Mouse (Mus musculus) adrenal gland, postnatal 36 days (tissue): Measurements from ENCODE around the gene Cyp3a41b. TPM values are rescaled to one million over a fixed set of nuclear protein-coding genes. Genes with fewer than 3 reads are reported as not detected.
"Not testable (repeated sequence)": the region's sequence is repeated elsewhere in the genome, so short reads cannot be mapped to it uniquely, and the experiment has no call there.

Experiments used
- DNase-seq, 2 experiments: peaks; one replicate each; pipeline ENCODE4 v3.0.0; 2021; ENCODE audit warnings: mixed read lengths in 1 of 2
- long read RNA-seq, 2 experiments: library from polyadenylated mRNA; stranded (forward); transcript quantifications; one replicate each; pipeline ENCODE4 v2.0.0; 2021; ENCODE audit warnings: borderline sequencing depth in 2 of 2
- total RNA-seq, 2 experiments: library from RNA; stranded (reverse); gene quantifications; 2 replicates each; pipeline ENCODE4 v1.2.3; 2021

The Cyp3a41b gene
- not detected for total RNA-seq
- long read RNA-seq, experiment 1, result 0 reads
- long read RNA-seq, experiment 2, result 0 reads

- not testable (repeated sequence) for DNase-seq
These were observed at the start of gene Cyp3a41b for GRCm38 (mm10) chr5:145584630-145585029. TSS of gene Cyp3a41b (minus strand) at chr5:145584730.

DNA sequence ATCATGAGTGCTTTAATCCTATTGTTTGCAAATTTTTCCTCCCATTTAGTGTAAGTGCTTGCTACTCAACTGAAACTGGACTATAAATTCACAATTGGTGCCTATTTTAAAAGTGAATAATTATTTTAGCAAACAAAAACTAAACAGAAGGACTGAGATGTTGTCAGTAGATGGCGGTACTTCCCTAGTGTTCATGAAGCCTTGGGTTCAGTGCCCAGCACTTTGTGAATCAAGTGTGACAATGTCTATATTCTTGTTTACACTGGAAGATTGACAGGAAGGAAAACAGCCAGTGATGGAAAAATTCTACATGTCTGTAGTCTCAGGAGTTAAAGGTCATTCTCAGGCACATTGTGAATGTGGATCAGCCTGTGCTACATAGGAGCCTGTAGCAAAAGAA is 47.8 kb upstream of the Cyp3a41b start:
- peak in 1 of 2 experiments; percentile 7 for DNase-seq

DNA sequence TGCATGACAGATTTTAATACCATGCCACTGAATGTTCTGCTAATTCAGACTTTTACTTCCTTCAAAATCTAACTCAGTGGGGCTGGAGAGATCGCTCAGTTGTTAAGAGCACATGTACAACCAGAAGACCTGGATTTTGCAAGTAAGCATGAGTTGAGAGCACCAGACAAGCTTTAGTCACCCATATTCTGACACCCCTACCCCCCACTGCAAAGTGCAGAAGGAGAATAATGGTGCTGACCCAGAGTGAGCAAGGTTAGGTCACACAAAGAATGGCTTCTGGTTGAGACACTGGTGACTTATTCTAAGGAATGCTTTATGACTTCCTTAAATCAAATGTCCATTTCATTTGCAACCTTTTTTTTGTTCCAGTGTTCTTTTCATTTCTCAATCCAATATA is 20.4 kb upstream of the Cyp3a41b start:
- DNase-seq, result peak; percentile 5 to 17

DNA sequence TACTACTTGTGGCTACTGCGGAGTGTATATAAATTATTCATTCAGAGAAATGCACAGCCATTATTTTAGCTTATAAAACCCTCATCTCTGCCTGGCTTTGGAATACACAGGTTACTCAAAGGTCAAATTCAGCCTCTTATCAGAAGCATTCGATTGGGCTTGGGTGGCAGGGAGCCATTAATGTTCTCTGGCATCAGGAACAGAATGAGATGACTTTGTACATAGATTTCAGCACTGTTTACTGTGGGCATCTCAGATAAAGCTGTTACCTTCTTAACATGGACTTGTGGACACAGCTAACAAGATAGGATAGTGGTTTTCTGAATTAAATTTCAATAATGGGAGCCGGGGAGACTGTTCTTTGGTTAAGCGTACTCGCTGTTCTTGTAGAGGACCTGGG is 13.3 kb upstream of the Cyp3a41b start:
- not testable (repeated sequence) for DNase-seq

DNA sequence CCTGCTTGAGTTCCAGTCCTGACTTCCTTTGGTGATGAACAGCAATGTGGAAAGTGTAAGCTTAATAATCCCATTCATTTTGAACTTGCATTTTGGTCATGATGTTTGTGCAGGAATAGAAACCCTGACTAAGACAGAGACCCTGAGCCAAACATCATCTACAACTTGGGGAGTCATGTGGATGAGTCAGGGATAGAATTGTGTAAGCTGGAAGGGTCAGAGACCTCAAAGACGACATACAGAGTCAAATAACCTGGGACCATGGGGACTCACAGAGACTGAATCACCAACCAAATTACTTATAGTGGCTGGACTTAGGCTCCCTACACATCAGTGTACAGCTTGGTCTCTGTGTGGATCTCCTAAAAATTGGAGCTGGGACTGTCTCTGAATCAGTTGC is 7.2 kb downstream of the Cyp3a41b start:
- not testable (repeated sequence) for DNase-seq

DNA sequence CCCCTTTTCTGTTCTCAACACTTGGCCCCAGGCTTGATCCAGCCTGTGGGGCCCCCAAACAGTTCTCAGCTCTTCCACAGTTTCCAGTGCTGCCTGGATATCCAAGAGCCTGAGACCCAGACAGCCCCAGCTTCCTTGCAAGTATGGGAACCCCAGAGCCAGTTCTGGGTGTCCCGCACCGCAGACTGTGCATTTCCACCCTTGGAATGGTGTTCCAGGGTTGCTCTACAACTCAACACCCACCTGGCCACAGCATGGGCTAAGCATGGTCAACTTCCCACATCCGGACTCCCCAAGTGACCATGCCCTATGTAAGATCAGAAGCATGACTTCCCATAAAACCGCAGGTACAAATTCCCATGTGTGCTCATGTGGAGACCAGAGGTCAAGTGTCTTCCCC is 8.9 kb downstream of the Cyp3a41b start:
- not testable (repeated sequence) for DNase-seq

- not testable (repeated sequence) for DNase-seq
These were observed 12.6 kb downstream of the Cyp3a41b start for GRCm38 (mm10) chr5:145571922-145572321.

Other genes with a start within 250 kb of the Cyp3a41b start
- gene Cyp3a57, start 239.5 kb downstream of the Cyp3a41b start, total RNA-seq, result not detected
- not detected for gene Cyp3a16, start 115.0 kb downstream of the Cyp3a41b start, total RNA-seq
- not detected for gene Cyp3a41a, start 135.4 kb upstream of the Cyp3a41b start, total RNA-seq
- gene Cyp3a44, start 221.1 kb upstream of the Cyp3a41b start, total RNA-seq, result not detected